Mouse (Mus musculus): ENCODE measurements around the gene Adamts18. TPM values are rescaled to one million over a fixed set of nuclear protein-coding genes. Genes with fewer than 3 reads are reported as not detected.
A peak's percentile ranks its signal among the peaks of the same experiment; 100 is the strongest.

The Adamts18 gene
- polyA plus RNA-seq, 1 experiment: 5.5 TPM

GRCm38 (mm10) chr8:113799550-113799949 is 49.0 kb downstream of the Adamts18 start:
- TF ChIP-seq POLR2A (IDR thresholded peaks at IDR 0.05; ENCODE audit: borderline replicate concordance, extremely low read depth, insufficient read depth, insufficient read length, poor library complexity, severe bottlenecking) (no peak), CTCF (IDR thresholded peaks at IDR 0.05; ENCODE audit: borderline replicate concordance, extremely low read depth, insufficient read depth, insufficient read length) (no peak)
- peak; percentile 34 for DNase-seq (ENCODE audit: low read depth)

DNA sequence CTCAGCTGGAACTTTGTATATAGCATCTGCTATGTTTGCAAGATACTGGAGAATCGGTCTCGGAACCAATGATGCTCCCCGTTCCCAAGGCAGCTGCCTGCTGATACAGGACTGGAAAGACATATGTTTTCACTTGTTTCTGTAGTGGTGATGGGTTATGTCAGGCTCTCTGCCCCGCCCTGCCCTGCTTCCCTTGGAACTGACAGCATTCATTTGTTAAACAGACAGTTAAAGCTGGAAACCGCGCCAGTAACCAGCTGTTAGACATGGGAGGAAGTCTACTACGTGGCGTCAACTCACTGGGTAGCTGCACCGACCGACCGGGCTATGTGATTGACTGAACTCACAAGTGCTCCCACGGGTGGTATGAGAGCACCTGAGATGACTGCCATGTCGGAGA is 56.7 kb downstream of the Adamts18 start:
- no peak for DNase-seq (ENCODE audit: low read depth)
- TF ChIP-seq CTCF (IDR thresholded peaks at IDR 0.05; ENCODE audit: borderline replicate concordance, extremely low read depth, insufficient read depth, insufficient read length) (no peak), POLR2A (IDR thresholded peaks at IDR 0.05; ENCODE audit: borderline replicate concordance, extremely low read depth, insufficient read depth, insufficient read length, poor library complexity, severe bottlenecking) (no peak)

- TF ChIP-seq POLR2A (IDR thresholded peaks at IDR 0.05; ENCODE audit: borderline replicate concordance, extremely low read depth, insufficient read depth, insufficient read length, poor library complexity, severe bottlenecking) (no peak), CTCF (IDR thresholded peaks at IDR 0.05; ENCODE audit: borderline replicate concordance, extremely low read depth, insufficient read depth, insufficient read length) (no peak)
- no peak for DNase-seq (ENCODE audit: low read depth)
These were observed 57.5 kb downstream of the Adamts18 start for GRCm38 (mm10) chr8:113791061-113791460.

GRCm38 (mm10) chr8:113783711-113784110 is 64.8 kb downstream of the Adamts18 start:
- no peak for DNase-seq (ENCODE audit: low read depth)
- no peak for TF ChIP-seq CTCF (IDR thresholded peaks at IDR 0.05; ENCODE audit: borderline replicate concordance, extremely low read depth, insufficient read depth, insufficient read length)
- no peak for TF ChIP-seq POLR2A (IDR thresholded peaks at IDR 0.05; ENCODE audit: borderline replicate concordance, extremely low read depth, insufficient read depth, insufficient read length, poor library complexity, severe bottlenecking)

DNA sequence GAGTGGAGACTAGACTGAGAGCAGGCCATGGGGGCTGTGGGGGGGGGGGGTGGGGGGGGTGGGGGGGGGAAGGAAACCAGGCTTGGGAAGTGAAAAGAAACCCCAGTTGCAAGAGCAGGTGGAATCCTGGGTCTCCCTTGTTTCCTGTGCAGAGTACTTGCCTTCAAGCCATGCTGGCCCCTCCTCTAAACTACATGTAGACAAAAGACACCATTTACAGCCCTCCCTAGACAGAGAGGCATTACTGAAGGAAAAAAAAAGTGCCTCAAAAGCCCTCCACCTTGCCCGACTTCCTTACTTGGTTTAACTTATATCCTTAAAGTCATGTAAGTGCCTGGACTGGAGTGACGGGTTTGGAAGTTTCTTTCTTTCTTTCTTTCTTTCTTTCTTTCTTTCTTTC is 67.0 kb downstream of the Adamts18 start:
- no peak for TF ChIP-seq POLR2A (IDR thresholded peaks at IDR 0.05; ENCODE audit: borderline replicate concordance, extremely low read depth, insufficient read depth, insufficient read length, poor library complexity, severe bottlenecking)
- no peak for TF ChIP-seq CTCF (IDR thresholded peaks at IDR 0.05; ENCODE audit: borderline replicate concordance, extremely low read depth, insufficient read depth, insufficient read length)
- DNase-seq (ENCODE audit: low read depth): no peak

GRCm38 (mm10) chr8:113775361-113775760 is 73.2 kb downstream of the Adamts18 start:
- TF ChIP-seq CTCF (IDR thresholded peaks at IDR 0.05; ENCODE audit: borderline replicate concordance, extremely low read depth, insufficient read depth, insufficient read length): no peak
- no peak for TF ChIP-seq POLR2A (IDR thresholded peaks at IDR 0.05; ENCODE audit: borderline replicate concordance, extremely low read depth, insufficient read depth, insufficient read length, poor library complexity, severe bottlenecking)
- no peak for DNase-seq (ENCODE audit: low read depth)

DNA sequence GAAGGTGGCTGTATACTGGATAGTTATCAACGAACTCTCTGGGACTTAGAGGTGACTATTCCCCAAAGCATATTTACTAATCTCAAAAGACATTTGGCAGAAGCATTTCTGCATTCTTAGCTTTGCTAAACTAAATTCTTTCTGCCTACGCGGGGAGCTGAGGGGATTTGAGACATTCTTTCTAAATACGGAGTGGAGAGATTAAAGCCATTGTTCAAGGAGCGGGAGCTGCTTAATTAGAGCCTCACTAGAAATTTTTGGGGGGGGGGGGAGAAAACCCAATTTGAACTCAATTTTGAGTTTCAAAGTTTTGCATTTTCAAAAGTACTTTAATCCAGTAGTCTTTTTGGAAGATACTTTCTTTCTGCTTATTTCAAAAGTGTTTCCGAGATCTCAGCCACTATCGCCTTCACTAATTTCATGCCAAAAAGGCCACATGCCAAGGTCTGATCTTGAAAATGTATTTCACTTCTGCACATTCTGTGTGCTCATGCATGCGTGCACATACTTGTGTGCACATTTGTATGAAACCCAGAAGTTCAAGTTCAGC is 79.6 kb downstream of the Adamts18 start:
- DNase-seq (ENCODE audit: low read depth): peak; percentile 40
- TF ChIP-seq CTCF (IDR thresholded peaks at IDR 0.05; ENCODE audit: borderline replicate concordance, extremely low read depth, insufficient read depth, insufficient read length) (no peak), POLR2A (IDR thresholded peaks at IDR 0.05; ENCODE audit: borderline replicate concordance, extremely low read depth, insufficient read depth, insufficient read length, poor library complexity, severe bottlenecking) (no peak)

DNA sequence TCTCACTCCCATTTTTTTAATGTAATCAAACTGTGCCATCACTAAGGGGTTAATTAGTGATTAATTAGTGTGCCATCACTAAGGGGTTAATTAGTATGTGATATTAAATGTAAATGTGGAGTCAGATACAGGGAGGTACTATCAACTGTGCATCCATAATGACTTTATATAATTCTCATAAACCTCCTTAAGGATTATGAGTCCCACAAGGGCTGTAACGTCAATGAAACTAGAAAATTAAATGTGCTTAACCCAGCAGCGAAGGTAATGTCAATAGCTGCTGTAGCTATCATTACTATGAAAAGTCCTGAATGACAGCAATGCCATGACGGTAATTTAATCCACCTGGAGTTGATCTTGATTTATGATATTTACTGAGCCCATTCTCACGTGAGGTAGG is 83.4 kb downstream of the Adamts18 start:
- DNase-seq (ENCODE audit: low read depth): no peak
- TF ChIP-seq CTCF (IDR thresholded peaks at IDR 0.05; ENCODE audit: borderline replicate concordance, extremely low read depth, insufficient read depth, insufficient read length) (no peak), POLR2A (IDR thresholded peaks at IDR 0.05; ENCODE audit: borderline replicate concordance, extremely low read depth, insufficient read depth, insufficient read length, poor library complexity, severe bottlenecking) (no peak)

DNA sequence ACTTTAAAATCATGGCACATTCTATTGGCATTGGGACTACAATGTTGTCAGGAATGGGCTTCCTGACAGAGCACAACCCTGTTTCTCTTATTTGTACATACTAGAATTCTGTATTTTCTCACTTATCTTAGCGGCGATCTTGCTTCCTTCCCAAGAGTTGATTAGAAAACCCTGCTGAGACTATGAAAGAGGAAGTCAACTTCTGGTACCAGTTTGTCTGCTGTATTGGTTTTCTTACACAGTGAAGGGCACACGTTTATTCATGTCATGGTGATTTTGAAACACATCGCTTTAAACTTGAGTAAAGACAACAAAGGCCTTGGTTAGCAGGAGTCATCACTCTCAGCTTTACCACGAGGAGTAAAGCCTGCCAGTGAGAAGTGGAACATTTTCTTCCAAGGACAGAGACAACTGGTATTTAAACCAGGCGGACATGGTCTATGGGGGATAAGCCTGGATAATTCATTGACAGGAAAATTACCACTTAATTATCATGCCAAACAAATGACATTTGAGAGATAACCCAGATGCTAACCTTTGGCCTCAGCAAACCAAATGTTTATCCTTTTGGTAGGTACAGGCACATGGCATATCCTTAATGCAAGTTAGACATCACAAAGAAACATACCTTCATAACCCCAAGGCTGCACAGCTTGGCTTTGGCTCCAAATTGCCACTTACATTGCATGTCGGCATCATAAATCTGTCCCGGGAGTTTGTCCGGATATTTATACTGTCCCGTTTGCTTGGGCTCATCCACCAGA is 84.8 kb downstream of the Adamts18 start:
- no peak for DNase-seq (ENCODE audit: low read depth)
- TF ChIP-seq POLR2A (IDR thresholded peaks at IDR 0.05; ENCODE audit: borderline replicate concordance, extremely low read depth, insufficient read depth, insufficient read length, poor library complexity, severe bottlenecking) (no peak), CTCF (IDR thresholded peaks at IDR 0.05; ENCODE audit: borderline replicate concordance, extremely low read depth, insufficient read depth, insufficient read length) (no peak)

DNA sequence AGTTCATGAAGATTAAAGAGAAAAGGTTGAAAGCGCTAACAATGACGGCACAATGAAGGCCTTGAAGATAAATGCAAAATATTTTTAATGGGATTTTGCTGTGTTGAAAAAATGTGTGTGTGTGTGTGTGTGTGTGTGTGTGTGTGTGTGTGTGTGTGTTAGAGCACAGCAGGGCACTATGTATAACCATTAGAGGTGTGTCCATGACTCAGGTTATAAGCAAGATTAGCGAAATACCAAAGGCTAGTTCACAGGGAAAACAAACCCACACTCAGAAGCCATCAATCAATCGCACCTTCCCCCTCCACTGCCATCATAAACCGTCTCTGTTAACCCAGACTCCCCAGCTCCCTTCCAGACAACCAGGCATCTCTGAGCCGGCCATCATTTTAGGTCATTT is 86.4 kb downstream of the Adamts18 start:
- TF ChIP-seq POLR2A (IDR thresholded peaks at IDR 0.05; ENCODE audit: borderline replicate concordance, extremely low read depth, insufficient read depth, insufficient read length, poor library complexity, severe bottlenecking) (no peak), CTCF (IDR thresholded peaks at IDR 0.05; ENCODE audit: borderline replicate concordance, extremely low read depth, insufficient read depth, insufficient read length) (no peak)
- no peak for DNase-seq (ENCODE audit: low read depth)

GRCm38 (mm10) chr8:113755866-113756265 is 92.7 kb downstream of the Adamts18 start:
- TF ChIP-seq POLR2A (IDR thresholded peaks at IDR 0.05; ENCODE audit: borderline replicate concordance, extremely low read depth, insufficient read depth, insufficient read length, poor library complexity, severe bottlenecking) (no peak), CTCF (IDR thresholded peaks at IDR 0.05; ENCODE audit: borderline replicate concordance, extremely low read depth, insufficient read depth, insufficient read length) (no peak)

DNA sequence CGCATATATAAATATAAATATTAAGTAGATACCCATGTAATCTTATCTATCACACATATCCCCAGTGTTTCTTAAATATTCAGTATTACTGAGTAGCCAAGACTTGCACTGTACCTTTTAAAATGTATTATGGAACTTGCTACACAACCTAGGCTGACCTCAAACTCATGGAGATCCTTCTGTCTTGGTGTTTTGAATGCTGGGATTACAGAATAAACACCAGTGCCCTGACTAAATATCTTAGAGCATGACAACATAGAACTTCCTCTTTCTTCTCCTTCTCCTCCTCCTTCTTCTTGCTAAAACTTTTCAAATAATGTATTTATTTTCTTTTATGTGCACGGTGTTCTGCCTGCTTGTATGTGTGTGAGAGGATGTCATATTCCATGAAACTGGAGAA is 95.4 kb downstream of the Adamts18 start:
- no peak for DNase-seq (ENCODE audit: low read depth)
- no peak for TF ChIP-seq POLR2A (IDR thresholded peaks at IDR 0.05; ENCODE audit: borderline replicate concordance, extremely low read depth, insufficient read depth, insufficient read length, poor library complexity, severe bottlenecking)
- no peak for TF ChIP-seq CTCF (IDR thresholded peaks at IDR 0.05; ENCODE audit: borderline replicate concordance, extremely low read depth, insufficient read depth, insufficient read length)

More at GRCm38 (mm10) chr8:113755866-113756265, 92.7 kb downstream of the Adamts18 start:
- DNase-seq (ENCODE audit: low read depth): no peak
